Mouse (Mus musculus) forebrain, embryonic 12.5 days (tissue): Measurements from ENCODE around the gene Sergef. TPM values are rescaled to one million over a fixed set of nuclear protein-coding genes. Genes with fewer than 3 reads are reported as not detected.
"Not testable (repeated sequence)": the region's sequence is repeated elsewhere in the genome, so short reads cannot be mapped to it uniquely, and the experiment has no call there.

Experiments
- ATAC-seq: fragments of 200-750 bp; cut with Nextera tagmentation; 2 replicates; pipeline ENCODE4 v1.8.0; 2017; ENCODE audit warnings: moderate TSS enrichment; ENCODE audit not compliant: low FRiP score
- H3K27ac ChIP-seq: fragments of 300-500 bp; sonication (generic); 2 replicates; pipeline ENCODE4 v1.5.1; 2016; ENCODE audit warnings: mild to moderate bottlenecking
- H3K27me3 ChIP-seq: fragments of 300-500 bp; sonication (generic); 2 replicates; pipeline ENCODE4 v1.6.1; 2016; ENCODE audit warnings: mild to moderate bottlenecking
- H3K36me3 ChIP-seq: fragments of 300-500 bp; sonication (generic); replicated peaks from 2 replicates; pipeline ENCODE4 v1.6.1; 2016; ENCODE audit warnings: mild to moderate bottlenecking
- H3K4me1 ChIP-seq: fragments of 300-500 bp; sonication (generic); 2 replicates; pipeline ENCODE4 v1.6.1; 2016
- H3K4me2 ChIP-seq: fragments of 300-500 bp; sonication (generic); 2 replicates; pipeline ENCODE4 v1.6.1; 2016; ENCODE audit warnings: mild to moderate bottlenecking, moderate library complexity
- H3K4me3 ChIP-seq: fragments of 300-500 bp; sonication (generic); replicated peaks from 2 replicates; pipeline ENCODE4 v1.5.1; 2016; ENCODE audit warnings: mild to moderate bottlenecking
- H3K9ac ChIP-seq: fragments of 300-500 bp; sonication (generic); 2 replicates; pipeline ENCODE4 v1.6.1; 2016; ENCODE audit warnings: mild to moderate bottlenecking
- H3K9me3 ChIP-seq: fragments of 300-500 bp; sonication (generic); 2 replicates; pipeline ENCODE4 v1.6.1; 2016
- WGBS: fragments of 180-500 bp; shearing (Covaris S2); methylation state at CpG from one replicate; pipeline ENCODE4 v1.1.7; 2016; 5-methylcytosine and 5-hydroxymethylcytosine counted together
- polyA plus RNA-seq: library from polyadenylated mRNA; unstranded; fragments of >200 nt; fragmentation: Nextera tagmentation; extraction: Ambion mirVana; gene quantifications from 2 replicates; pipeline ENCODE4 v1.2.1, GENCODE M21; 2016

Gene Sergef
- polyA plus RNA-seq, 1 experiment from 2014 or later: 19.0 TPM

DNA sequence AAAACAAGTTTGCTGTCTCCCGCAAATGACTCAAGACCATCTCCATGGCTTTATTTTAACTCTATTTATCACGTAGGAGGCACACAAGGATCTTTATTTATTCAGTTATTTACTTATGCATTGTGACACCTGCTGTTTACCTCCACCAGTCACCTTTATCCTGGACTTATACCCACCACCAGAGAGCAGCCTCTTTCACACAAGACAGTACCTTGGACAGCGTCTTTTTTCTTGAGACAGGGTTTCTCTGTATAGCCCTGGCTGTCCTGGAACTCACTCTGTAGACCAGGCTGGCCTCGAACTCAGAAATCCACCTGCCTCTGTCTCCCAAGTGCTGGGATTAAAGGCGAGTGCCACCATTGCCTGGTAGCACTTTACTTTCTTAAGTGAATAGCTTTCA is 10.6 kb upstream of the Sergef start:
- not testable (repeated sequence) for H3K4me2 ChIP-seq, ATAC-seq, H3K4me3 ChIP-seq, H3K9me3 ChIP-seq, H3K27me3 ChIP-seq, H3K36me3 ChIP-seq, H3K9ac ChIP-seq, H3K27ac ChIP-seq, H3K4me1 ChIP-seq
- 52% methylated on average over 5 of the region's 5 CpGs for WGBS

GRCm38 (mm10) chr7:46648431-46649140 is 9.0 kb upstream of the Sergef start:
- Histone ChIP-seq H3K36me3 (no peaks in the 10 kb centered on the region), H3K9me3 (no peaks in the 10 kb centered on the region), H3K4me3 (no peak overlapping the region), H3K4me1 (no peaks in the 10 kb centered on the region), H3K9ac (no peak overlapping the region), H3K4me2 (no peak overlapping the region), H3K27ac (no peak overlapping the region), H3K27me3 (0 out of 2 replicates have a peak, but pooled peaks cover 5% of the 10 kb centered on the region)
- no peak for ATAC-seq
- WGBS: 72% methylated on average over 4 of the region's 4 CpGs

GRCm38 (mm10) chr7:46643172-46643571 is 3.6 kb upstream of the Sergef start:
- H3K9me3 ChIP-seq: no peaks in the 10 kb centered on the region
- no peak for ATAC-seq
- WGBS: 86% methylated on average over 1 of the region's 1 CpGs
- no peak overlapping the region for H3K4me3 ChIP-seq
- H3K4me2 ChIP-seq: no peak overlapping the region
- no peaks in the 10 kb centered on the region for H3K36me3 ChIP-seq
- no peak overlapping the region for H3K9ac ChIP-seq
- peaks cover 16% of the 10 kb centered on the region for H3K27me3 ChIP-seq
- peaks cover 16% of the 10 kb centered on the region for H3K4me1 ChIP-seq
- H3K27ac ChIP-seq: no peak overlapping the region

DNA sequence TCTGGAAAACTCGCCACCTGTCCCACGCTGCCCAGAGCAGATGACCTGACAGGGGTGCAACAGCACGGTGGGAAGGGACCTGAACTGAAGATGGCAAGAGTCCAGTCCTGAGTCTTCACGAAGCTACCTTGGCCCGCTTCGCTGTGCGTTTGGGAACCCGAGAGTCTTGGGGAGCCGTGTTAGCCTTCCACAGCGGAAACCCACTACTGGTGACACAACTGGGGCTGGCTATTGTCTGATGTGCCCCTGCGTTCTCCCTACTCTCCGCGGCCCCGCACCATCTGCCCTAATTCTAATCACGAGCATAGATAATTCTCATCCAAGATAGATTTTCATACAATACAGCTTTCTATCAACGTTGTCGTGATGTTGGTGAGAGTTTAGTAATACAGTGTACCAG is 455 bp upstream of the Sergef start:
- Histone ChIP-seq H3K27ac (peak overlapping the region; percentile 76; the same call in 1 of the 2 replicates), H3K4me3 (peak overlapping the region; percentile 58), H3K4me2 (peak overlapping the region; percentile 81), H3K36me3 (no peaks in the 10 kb centered on the region), H3K9me3 (no peaks in the 10 kb centered on the region), H3K27me3 (peaks cover 12% of the 10 kb centered on the region), H3K9ac (peak overlapping the region; percentile 75), H3K4me1 (peaks cover 22% of the 10 kb centered on the region)
- 17% methylated on average over 17 of the region's 17 CpGs for WGBS
- no peak for ATAC-seq

DNA sequence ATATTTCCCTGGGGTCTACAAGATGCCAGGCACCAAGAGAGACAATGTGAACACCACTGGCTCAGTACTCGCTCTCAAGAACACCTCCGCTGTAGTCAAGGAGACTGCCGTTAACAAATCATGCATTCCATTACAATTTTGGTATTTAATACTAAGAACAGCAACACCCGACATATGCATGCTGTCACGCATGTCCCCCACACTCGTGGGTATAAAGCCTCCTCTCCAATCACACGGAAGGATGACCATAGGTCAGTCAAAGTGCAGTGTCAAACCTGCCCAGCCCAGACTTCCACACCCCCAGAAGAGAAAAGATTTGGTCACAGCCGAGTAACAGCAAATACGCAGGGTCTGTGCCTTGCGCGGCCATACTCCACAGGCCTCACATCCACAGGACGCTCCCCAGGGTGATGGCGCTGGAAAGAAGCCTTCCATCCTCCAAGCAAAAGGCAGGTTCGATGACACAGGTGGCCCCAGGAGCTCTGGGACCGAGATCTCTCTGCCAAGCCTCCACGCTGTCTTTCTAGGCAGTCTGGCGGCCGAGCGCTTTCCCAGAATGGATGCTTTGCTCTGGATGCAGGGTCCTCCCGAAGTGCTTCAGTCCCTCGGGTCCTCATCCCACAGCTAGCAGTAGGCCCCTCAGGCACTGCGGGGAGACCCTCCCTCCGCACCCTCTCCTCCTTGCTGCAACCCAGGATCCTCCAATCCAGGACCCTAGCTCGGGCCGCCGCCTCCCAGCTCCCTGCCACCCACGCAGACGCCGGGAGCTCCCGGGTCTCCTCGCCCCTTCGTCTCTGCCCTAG is 517 bp downstream of the Sergef start:
- 10% methylated on average over 29 of the region's 32 CpGs for WGBS
- Histone ChIP-seq H3K4me2 (peak overlapping the region; percentile 81), H3K36me3 (peaks cover 5% of the 10 kb centered on the region; the same call in 1 of the 2 replicates), H3K9me3 (no peaks in the 10 kb centered on the region), H3K4me3 (peak overlapping the region; percentile 58), H3K4me1 (peaks cover 22% of the 10 kb centered on the region), H3K27me3 (peaks cover 12% of the 10 kb centered on the region), H3K27ac (peak overlapping the region; percentile 76), H3K9ac (peak overlapping the region; percentile 75)
- peak; percentile 28 for ATAC-seq

- H3K4me1 ChIP-seq: peaks cover 5% of the 10 kb centered on the region; the same call in 1 of the 2 replicates
- H3K9ac ChIP-seq: no peak overlapping the region
- WGBS: 55% methylated on average over 8 of the region's 8 CpGs
- no peaks in the 10 kb centered on the region for H3K27me3 ChIP-seq
- H3K4me2 ChIP-seq: no peak overlapping the region
- H3K9me3 ChIP-seq: no peaks in the 10 kb centered on the region
- H3K4me3 ChIP-seq: no peak overlapping the region
- H3K36me3 ChIP-seq: peaks cover 26% of the 10 kb centered on the region
- H3K27ac ChIP-seq: no peak overlapping the region
- no peak for ATAC-seq
Measured at GRCm38 (mm10) chr7:46628375-46628975, 11.1 kb downstream of the Sergef start.

DNA sequence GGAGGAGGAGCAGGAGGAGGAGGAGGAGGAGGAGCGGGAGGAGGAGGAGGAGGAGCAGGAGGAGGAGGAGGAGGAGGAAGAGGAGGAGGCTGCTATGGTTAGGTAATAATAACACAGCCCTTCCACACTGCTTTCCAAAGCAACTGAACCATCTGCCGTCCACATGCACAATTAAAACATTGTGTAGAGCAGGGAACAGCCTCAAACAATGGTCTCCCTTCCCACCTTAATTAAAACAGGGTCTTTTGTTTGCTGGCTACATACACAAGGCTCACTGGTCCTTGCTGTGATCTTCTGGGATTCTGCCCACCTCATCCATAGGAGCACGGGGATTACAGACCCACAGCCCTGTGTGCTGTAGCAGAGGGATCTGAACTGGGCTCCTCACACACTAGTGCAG is 15.6 kb downstream of the Sergef start:
- no peaks in the 10 kb centered on the region for H3K9me3 ChIP-seq
- no peak overlapping the region for H3K4me3 ChIP-seq
- H3K27me3 ChIP-seq: no peaks in the 10 kb centered on the region
- peaks cover 5% of the 10 kb centered on the region; the same call in 1 of the 2 replicates for H3K4me1 ChIP-seq
- peaks cover 15% of the 10 kb centered on the region for H3K36me3 ChIP-seq
- no peak overlapping the region for H3K9ac ChIP-seq
- ATAC-seq: no peak
- 38% methylated on average over 2 of the region's 3 CpGs for WGBS
- no peak overlapping the region for H3K27ac ChIP-seq
- H3K4me2 ChIP-seq: no peak overlapping the region

GRCm38 (mm10) chr7:46618416-46619110 is 21.0 kb downstream of the Sergef start:
- Histone ChIP-seq H3K4me2 (no peak overlapping the region), H3K4me1 (no peaks in the 10 kb centered on the region), H3K9me3 (no peaks in the 10 kb centered on the region), H3K27ac (no peak overlapping the region), H3K36me3 (peaks cover 16% of the 10 kb centered on the region), H3K27me3 (no peaks in the 10 kb centered on the region), H3K4me3 (no peak overlapping the region), H3K9ac (no peak overlapping the region)
- 94% methylated on average over 23 of the region's 23 CpGs for WGBS
- ATAC-seq: no peak

- H3K9ac ChIP-seq: no peak overlapping the region
- no peaks in the 10 kb centered on the region for H3K4me1 ChIP-seq
- 91% methylated on average over 7 of the region's 7 CpGs for WGBS
- H3K9me3 ChIP-seq: no peaks in the 10 kb centered on the region
- H3K36me3 ChIP-seq: peaks cover 16% of the 10 kb centered on the region
- H3K4me3 ChIP-seq: no peak overlapping the region
- H3K4me2 ChIP-seq: no peak overlapping the region
- no peaks in the 10 kb centered on the region for H3K27me3 ChIP-seq
- ATAC-seq: no peak
- H3K27ac ChIP-seq: no peak overlapping the region
Measured at GRCm38 (mm10) chr7:46616429-46617005, 23.1 kb downstream of the Sergef start.

DNA sequence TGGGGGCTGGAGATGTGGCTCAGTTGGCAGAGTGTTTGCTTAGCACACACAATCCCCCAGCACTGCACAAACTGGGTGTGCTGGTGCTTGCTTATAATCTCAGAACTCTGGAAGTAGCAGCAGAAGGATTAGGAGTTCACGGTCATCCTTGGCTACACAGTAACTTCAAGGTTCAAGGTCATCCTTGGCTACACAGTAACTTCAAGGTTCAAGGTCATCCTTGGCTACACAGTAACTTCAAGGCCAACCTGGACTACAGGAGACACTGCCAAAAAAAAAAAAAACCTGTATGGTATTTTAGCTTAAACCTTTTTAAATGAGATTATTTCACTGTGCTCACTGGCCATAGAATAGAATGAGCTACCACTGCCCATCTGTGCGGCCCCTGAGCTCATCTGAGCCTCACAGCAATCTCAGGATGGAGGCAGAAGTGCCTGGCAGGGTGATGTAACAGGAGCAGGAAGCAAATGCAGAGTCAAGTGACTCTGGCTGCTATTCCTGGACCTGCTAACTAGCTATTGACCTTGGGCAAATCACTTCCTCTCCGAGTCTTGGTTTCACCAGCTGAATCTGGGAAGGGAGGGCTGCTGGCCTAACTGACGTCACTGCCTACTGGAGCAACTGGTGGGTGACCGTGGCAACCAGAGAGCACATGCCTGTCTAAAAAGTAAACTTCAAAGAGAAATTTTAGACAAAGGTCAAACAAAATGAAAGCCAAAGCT is 24.2 kb downstream of the Sergef start:
- no peak for ATAC-seq
- Histone ChIP-seq H3K27me3 (no peaks in the 10 kb centered on the region), H3K27ac (no peak overlapping the region), H3K4me2 (no peak overlapping the region), H3K4me3 (no peak overlapping the region), H3K4me1 (no peaks in the 10 kb centered on the region), H3K36me3 (peaks cover 10% of the 10 kb centered on the region; the same call in 1 of the 2 replicates), H3K9me3 (no peaks in the 10 kb centered on the region), H3K9ac (no peak overlapping the region)
- 80% methylated on average over 5 of the region's 5 CpGs for WGBS

DNA sequence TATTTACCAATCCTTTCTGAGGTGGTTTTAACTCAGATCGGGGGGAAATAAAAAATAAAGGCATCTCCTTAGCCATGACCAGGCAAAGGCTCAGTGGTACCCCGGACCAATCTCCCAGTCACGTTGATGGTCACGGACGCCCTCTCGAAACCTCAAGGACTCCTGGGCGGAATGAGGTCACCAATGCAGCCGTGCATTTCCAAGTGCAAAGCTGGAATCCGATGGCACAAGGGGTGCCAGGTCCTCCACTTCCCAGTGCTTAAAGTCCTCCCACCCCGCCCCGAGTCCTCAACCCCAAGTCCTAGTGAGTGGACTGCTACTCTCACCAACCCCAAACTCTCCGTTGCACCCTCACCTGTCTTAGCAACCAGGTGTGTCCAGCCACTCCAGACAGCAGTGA is 25.3 kb downstream of the Sergef start:
- H3K9me3 ChIP-seq: no peaks in the 10 kb centered on the region
- H3K4me1 ChIP-seq: no peaks in the 10 kb centered on the region
- H3K4me2 ChIP-seq: no peak overlapping the region
- peaks cover 7% of the 10 kb centered on the region; the same call in 1 of the 2 replicates for H3K36me3 ChIP-seq
- ATAC-seq: no peak
- H3K4me3 ChIP-seq: no peak overlapping the region
- H3K27me3 ChIP-seq: no peaks in the 10 kb centered on the region
- H3K9ac ChIP-seq: no peak overlapping the region
- 95% methylated on average over 12 of the region's 12 CpGs for WGBS
- no peak overlapping the region for H3K27ac ChIP-seq
